Mouse (Mus musculus) layer of hippocampus, adult 11-12 months (tissue): ENCODE measurements at regions not wholly inside any gene's neighbourhood (a gene's known extent, or its start where the extent isn't known, plus 50 kb on each side); places are given as distances from the start of the nearest gene placed in this dataset.
"Not testable (repeated sequence)": the region's sequence is repeated elsewhere in the genome, so short reads cannot be mapped to it uniquely, and the experiment has no call there.

ENCODE experiments used
- DNase-seq: peaks from one replicate; pipeline ENCODE4 v3.0.0; 2022; ENCODE audit warnings: low spot score

DNA sequence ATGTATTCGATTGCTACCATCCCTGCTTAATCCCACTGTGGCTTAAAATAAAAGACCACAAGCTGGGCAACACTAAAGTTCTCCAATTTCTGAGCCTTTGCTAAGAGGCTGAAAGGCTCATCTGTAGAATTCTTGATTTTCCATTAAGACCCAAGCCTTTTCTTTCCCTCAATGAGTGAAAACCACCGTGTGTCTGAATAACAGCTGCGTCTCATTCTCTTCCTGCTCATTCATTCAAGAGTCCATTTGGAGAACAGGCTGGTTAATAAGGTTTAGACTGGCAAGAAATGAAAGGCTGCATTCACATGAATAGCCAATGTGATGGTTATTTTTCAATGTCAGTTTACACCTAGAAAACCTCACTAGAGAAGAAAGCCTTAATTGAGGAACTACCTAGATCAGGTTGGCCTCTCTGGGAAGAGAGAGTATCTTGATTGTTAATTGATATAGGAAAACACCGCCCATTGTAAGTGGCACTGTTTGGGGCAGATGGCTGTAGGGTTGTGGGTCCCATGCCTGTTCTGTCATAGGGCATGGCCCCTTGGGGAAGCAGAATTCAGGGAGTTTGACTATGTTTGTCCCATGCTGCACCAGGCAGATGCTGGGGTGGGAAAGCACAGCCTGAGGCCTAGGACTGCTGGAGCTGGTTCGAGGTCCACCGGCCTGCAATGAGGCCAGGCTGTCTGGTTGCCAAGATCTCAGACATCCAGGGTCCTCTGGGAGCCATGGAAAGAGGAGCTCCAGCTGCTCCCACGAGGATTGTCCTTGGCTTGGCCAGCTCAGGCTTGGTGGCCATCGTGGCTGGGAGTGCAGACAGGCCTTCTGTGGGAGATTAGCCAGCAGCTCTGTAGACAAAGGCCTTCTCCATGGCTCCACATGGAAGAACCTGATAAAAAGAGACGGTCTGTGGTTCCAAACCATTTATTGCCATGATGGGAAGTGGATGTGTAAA, 161.3 kb upstream of the Castor2 start:
- no peak for DNase-seq

DNA sequence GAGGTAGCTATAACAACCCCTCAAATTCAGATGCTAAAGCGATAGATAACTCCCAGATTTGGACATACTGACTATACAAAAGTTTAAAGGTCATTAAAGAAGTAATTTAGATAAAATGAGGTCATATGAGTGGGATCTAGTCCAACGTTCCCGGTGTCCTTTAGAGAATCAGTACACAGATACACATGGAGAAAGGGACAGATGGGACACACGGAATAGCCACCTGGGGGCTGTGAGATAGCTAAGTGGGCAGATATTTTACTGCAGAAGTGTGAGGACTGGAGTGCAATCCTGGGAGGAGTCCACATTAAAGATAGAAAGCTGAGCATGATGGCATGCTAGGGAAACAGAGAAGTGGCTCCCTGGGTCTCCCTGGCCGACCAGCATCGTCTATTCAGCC, 164.1 kb upstream of the Castor2 start:
- no peak for DNase-seq

DNA sequence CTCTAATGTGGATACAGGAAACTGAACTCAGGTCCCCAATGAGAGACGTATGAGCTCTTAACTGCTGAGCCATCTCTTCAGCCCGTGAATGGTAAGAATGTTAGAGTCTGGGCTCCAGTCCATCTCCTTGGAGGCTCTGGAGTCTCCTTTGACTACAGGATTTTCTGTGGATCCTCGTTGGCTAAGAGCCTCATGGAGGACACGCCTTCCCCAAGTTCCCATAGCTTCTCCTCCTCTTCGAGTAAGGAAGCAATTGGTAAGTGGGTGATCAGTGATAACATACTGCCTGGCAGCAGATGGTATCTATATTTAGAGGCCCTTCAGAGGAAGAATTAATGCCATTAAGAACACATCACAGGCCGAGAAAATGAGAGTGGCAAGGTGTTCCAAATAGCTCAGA, 164.5 kb upstream of the Castor2 start:
- peak; percentile 34 for DNase-seq

DNA sequence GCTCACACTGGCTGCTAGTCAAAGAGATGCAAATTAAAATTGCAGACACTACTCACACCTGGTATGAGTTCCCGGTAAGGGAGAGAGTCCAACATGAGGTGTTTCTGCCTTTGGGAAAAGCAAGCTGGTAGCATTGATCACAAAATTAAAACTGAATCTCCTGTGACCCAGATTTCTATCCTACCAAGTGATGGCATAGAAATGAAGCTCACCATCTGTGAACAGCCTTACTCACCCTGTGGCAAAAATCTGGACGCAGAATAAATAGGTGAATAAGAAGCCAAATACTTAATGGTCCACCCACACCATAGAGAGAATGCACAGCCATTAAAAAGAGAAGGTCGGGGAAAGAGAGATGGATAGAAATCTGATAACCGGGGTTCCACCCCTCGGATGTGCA, 169.4 kb upstream of the Castor2 start:
- DNase-seq: no peak

DNA sequence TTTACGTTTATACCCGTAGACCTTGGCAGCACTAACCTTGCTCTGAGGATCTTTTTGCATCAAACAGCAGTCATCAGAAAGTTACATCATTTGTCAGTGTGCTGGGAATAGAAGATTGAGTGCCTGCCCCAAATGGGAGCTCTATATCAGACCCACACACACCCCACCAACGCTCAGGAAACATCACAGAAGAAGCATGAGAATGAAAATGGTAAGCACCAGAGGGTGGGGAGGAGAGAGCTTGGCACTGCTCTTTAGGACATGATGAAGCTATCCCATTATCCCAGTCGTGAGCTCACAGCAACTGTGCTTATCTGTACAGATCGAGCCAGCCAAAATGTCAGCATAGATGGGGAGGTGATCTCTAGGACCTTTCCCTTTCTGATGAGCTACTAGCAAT, 172.5 kb upstream of the Castor2 start:
- DNase-seq: peak; percentile 54

DNA sequence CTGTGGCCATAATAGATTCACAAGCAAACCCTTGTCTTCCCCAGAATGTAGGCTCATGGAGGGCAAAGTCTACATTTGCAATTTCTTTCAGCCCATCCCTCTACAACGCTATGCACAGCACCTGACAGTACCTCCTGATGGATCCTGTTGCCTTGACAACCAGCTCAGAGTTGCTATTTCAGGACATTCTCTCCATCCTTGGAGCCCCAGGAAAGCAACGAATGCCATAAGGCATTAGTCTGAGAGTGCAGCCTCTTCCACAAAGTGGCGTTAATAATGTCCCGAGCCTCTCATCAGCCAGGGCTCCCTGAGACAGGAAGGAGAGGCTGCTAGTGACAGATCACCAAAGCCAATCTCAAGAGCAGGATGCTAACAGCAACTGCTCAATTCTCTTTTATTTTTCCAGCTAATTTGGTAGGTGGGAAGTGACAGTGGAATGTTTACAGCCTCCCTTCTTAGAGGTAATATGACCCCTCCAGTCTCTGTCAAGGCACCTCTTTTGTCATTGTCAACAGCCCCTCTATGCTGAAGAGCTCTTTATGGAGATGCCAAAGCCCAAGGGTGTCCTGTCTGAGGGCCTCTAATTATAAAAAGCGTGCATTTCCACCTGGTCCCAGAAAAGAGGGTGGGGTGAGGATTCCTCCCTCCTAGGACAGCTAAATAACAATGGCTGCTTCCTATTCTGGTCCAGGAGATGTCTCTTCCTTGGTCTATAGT, 174.2 kb upstream of the Castor2 start:
- no peak for DNase-seq

DNA sequence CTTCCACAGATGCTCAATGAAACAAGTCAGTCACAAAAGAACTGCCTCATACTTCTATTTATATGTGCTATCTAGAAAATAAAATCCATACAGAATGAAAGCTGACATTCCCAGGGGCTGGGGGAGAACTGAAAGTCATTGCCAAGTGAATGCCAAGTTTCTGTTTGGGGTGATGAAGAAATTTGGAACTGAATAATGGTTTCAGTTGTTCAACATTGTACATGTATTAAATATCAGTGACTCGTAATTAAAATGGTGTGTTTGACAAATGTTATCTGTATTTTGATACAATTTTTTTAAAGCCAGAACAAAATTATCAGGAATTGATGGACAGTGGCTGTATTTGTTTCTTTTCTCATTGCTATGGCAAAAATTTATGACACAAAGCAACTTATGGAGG, 177.3 kb upstream of the Castor2 start:
- DNase-seq: no peak

DNA sequence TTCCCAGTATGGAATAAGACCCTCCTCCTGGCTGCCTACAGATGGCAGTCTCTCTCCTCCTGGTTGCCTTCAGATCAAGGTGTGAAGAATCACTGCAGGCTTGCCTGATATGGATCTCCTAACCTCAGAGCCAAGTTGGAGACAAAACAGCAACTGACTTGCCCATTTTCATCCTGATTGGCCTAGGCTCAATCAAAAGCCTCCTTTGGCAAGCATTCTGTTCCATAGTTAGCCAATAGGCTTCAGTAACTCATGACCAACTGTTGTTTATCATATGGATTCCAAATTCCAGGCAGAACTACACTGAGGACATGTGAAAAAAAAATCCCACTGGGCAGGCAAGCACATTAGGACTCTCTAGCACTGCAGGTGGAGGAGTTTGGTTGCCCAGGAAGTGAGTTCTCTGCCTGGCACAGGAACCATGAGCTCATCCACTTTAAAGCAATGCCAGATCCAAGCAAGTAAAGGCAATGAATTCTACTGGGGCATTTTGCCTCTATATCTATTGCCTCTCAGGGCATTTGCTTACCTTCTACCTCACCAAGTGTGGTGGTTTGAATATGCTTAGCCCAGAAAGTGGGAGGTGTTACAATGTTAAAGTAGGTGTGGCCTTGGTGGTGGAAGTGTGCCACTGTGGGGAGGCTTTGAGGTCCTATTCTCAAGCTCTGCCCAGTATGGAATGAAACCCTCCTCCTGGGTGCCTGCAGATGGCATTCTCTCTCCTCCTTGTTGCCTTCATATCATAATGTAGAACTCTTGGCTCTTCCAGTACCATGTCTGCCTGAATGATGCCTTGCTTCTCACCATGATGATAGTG, 183.6 kb upstream of the Castor2 start:
- DNase-seq: no peak

DNA sequence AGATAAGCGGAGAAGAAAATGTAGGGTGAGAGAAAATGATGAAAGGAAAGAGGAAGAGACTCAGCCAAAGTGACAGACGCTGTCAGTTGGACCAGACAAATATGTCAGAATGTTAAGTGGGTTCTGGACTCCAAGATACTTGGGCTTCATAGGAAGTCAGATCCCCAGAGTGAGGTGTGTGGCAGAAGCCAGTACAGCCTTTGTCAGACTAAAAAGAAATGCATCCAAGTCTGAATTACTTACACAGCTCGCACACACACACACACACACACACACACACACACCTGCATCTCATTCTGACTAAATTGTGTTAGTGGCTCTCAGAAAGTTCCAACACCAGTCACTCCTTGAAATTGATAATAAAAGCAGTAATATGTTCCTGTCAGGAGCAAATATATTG, 192.1 kb upstream of the Castor2 start:
- no peak for DNase-seq

DNA sequence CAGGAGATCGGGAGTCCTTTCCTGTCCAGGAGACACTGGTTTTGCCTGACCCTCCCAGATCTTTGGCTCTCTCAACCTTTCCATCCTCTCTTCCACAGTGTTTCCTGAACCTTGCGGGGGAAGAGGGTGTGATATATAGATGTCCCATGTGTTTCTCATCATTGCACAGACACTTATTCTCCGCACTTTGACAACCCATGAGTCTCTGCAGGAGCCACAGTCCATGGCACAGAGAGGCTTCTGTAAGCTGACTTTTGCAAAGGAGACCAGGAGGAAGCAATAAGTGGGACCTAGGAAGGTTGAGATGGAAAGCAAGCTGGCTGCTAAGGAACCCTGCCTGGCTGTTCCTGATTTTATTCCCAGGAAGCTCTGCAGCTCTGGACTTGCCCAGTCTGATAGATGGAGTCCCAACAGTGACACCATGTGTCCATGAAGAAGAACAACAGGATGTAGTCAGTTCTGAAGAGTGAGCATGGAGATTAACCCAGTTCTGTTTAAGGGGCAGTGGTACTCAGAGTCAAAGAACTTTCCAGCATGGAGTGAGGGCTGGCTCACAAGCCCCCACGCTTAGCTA, 201.4 kb upstream of the Castor2 start:
- no peak for DNase-seq

DNA sequence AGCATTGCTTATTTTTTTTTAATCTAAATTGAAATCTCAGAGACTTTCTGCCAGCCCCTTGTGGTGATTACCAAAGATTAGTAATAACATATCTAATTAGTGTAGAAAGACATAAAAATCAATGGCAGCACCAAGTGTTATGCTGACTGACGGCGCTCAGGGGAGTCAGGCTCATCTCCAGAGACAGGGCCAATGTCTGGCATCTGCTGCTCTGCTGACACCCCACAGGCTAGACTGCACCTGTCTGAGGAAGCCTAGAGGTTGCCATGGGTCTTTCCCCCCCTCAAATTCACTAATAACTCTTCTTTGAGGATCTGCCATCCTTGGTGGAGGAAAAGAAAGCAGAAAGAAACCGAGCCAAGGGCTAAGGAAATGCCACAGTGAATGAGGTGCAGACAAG, 208.8 kb upstream of the Castor2 start:
- no peak for DNase-seq

DNA sequence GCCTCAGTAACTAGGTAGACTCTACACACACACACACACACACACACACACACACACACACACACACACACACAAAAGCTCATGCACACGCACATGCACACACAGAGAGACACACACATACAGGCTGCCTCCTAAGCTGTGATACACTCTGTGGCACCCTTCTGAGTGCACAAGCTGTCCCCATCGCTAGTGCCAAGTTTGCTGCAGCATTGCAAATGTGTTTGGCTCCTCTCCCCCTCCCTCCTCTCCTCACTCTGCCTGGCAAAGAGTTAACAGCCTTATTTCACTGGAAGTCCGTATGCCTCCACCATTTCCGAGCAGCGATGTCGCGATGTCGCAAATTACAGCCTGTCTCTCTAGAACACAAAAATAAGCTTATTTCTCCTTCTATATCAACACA, 209.7 kb upstream of the Castor2 start:
- peak; percentile 84 for DNase-seq

DNA sequence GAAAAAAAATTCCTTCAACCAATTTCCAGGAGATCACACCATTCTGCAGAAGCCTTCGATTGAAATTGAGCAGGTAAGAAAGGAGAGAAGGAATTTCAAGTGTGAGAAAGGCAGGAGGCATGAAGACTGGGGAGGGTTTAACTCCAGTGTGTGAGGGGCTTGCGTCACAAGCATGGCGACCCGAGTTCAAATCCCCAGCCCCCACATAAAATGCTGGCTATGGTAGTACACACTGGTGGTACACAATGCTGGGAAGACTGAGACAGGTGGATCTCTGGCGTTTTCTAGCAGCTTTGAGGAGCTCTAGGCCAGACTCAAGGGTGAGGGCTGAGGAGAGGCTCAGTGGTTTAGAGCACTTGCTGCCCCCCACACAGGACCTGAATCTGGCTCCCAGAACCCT, 214.0 kb upstream of the Castor2 start:
- DNase-seq: no peak

DNA sequence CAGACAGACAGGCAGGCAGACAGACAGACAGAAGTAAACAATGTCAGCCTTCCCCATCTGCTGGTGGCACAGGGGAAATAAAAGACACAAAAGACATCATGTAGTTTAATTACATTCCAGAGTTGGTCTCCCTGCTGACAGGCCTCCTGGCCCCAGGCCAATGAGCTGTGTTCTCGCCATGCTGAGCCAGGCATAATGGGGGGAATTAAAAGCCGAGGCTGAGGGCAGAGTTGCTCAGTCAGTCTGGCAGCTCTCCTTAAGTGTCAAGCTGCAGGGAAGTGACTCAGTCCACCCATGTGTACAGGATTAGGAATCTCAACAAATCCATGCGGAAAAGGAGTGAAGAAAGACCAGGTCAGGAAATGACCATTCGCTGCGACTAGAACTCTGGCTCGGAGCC, 214.5 kb upstream of the Castor2 start:
- peak; percentile 49 for DNase-seq

DNA sequence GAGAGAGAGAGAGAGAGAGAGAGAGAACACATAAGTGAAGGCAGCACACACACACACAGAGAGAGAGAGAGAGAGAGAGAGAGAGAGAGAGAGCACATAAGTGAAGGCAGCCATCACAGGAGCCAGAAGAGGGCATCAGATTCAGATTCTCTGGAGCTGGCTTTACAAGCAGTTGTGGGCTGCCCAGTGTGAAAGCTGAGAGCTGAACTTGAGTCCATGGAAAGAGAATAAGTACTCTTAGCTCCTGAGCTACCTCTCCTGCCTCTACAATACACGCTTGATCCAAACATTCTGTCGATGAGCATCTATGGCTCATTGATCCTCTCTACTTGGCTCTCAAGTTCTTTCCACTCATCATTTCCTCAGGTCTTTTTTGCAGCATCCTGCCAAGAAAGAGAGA, 214.9 kb upstream of the Castor2 start:
- no peak for DNase-seq

DNA sequence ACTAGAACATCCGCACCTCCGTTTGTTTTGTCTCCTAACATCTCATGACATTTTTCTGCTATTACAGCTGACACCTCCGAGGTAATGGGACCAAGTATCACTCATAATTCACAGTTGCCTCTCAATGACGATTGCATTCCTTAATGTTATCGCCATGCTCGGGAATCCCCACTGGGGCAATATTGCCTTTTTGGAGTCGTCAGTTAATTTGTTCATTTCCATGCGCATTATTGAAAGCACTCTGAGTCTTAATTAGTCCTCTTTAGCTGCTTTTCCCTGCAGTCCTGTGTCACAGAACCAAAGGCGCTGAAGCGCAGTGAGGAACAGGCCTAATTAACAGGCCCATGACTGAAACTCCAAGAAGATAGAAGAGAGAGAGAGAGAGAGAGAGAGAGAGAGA, 255.0 kb upstream of the Castor2 start:
- no peak for DNase-seq

DNA sequence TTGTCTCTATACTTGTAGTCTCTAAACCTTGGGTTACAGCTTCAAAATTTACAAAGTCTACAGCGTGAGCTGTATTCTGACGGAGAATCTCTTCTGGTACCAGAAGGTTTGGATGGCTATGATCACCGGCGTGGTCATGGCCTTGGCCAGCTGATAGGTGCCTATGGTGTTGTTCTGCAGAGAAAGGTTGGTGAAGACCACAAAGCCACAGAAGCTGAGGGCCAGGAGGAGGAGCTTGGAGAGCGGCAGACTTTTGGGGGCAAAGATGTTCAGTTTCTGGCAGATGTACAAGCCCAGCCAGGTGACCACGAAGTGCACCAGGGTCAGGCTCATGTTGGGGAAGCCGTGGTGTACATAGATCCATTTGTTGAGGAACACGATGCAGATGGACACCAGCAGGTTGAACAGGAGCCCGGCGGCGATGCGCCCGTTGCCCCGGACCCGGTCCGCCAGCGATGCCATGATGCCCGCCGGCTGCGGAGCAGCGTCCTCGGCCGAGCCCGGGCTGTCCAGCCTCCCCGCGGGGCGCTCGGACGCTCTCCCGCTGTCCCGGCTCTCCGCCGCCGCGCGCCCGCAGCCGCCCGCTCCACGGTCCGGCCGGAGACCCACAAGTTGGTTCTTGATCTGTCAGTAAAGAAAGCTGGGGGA, 257.3 kb upstream of the Castor2 start:
- not testable (repeated sequence) for DNase-seq

DNA sequence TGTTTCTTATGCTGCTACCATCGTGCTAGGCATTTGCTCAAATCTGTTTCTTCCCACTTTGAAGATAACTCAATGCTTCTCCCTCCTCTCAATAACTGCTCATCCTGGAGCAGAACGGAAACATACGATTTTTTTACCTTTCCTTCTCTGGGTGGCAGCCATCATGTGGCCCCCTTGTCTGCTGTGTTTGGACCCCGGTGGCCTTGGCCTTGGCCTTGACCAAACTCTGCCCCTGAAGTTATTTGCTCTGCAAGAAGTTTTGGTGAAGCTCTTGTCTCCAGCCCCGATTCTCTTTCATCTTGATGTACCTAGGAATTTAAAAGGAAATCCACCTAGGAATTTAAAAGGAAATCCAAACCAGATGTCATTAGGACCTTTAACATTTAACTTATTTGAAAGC, 261.2 kb upstream of the Castor2 start:
- DNase-seq: no peak

DNA sequence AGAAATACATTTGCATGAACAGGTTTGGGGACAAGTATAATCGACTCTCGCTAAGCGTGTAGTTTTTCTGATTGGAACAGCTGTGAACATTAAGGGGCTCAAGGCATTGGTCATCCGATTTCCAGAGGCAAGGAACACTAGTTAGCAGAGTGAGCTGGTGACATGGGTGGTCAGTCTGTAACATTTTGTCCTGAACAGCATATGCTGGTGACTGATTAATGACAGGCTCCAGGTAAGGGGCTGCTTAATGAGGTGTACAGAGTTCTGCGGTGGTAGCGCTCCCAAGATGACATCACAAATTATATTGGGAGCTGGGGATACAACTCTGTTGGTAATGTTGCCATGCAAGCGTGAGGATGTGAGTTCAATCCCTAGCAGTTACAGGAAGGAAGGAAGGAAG, 266.3 kb upstream of the Castor2 start:
- DNase-seq: no peak

DNA sequence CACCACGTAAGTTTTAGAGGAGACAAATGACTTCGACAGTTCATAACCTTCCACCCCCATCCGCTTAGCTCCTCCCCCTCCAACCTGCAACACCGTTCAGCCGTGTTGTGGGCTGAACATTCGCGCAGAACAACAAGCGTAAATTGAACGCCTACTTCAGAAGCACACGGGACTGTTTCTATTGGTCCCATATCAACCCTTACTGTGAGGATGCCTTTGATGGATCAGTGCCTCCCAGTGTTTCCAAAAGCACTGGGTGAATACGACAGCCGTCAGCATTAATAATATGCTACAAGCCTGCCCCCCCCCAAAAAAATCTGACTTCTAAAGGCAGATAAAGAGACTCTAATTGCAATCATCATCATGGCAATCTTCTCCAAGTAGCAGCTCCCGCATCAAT, 271.3 kb upstream of the Castor2 start:
- no peak for DNase-seq

DNA sequence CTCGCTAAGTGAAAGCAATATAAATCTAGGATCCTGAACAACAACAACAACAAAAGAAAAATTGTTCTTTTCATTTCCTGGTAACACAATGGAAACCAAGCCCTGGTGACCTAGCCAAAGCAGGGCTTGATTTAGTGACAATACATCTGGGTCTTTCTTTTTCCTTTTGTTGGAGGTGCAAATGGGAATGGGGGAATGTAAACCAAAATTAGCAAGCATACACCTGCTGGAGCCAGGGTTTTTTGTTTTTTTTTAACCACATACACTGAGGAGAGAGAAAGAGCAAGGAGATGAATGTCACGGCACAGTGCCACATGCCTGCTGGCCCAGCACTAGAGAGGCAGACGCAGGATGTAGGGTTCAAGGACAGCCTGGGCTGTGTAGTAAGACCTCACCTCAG, 275.6 kb upstream of the Castor2 start:
- DNase-seq: no peak

DNA sequence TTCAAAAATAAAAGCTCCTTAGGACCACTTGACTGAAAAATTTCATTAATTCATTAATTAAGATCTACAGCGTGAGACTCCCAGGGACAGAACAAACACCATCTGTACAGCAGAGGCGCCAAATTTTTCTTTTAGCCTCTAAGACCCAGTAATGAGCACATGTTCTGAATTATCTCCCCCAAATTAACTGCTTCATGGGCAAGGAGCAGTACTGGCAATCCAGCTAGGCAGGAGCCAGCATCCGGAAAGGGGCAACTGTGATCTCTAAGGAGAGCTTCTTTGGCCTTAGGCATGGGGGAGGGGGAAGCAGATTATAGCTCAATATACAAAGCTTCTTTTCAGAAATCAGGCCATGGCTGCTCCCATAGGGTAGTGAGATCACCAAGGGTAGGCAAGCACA, 278.2 kb upstream of the Castor2 start:
- peak; percentile 34 for DNase-seq
